Mouse (Mus musculus) liver, postnatal 0 days (tissue): ENCODE results near the gene Ssh2.

Experiments
- CTCF ChIP-seq: sonication (generic); IDR thresholded peaks from 2 replicates; pipeline ENCODE4 v1.5.1; 2016; ENCODE audit warnings: antibody characterized with exemption, low read depth
- EP300 ChIP-seq: IDR thresholded peaks from 2 replicates; pipeline ENCODE4 v1.6.1; 2016; ENCODE audit warnings: antibody characterized with exemption, low read depth, mild to moderate bottlenecking

DNA sequence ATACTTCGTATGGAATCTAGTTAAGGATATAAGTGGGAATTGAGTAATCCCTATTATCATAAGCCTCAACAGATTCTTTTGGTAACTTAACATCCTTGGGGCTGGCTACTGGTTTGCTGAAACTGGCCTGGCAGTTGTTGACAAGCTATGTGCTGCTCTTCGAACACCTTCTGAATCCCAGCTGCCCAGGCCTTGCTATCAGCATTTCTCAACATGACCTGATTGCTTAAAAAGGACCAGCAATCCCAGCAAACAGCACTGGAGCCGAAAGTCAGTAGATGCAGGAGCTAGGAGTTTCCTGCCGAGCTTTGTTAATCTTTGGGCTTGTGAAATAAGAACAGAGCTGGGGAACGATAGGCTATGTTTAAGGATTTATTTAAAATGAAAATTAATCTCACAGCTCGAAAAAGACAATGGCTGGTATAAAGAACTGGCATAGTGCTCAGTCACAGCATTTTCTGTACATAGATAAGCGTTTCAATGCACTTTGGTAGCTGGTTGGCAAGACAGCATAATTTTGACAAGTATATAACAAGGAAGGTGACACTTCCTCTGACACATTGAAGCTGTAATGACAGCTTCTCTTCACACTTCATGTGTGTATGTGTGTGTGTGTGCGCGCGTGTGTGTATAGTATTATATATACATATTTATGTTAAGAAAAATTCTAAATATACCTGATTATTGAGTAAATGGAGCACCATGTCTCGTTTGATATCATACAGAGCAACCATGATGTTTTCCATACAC lies 20.6 kb upstream of the Ssh2 start:
- TF ChIP-seq CTCF (no peak), EP300 (no peak)
